Mouse (Mus musculus) MEL (cell line): ENCODE measurements at regions not wholly inside any gene's neighbourhood (a gene's known extent, or its start where the extent isn't known, plus 50 kb on each side); places are given as distances from the start of the nearest gene placed in this dataset.

Experiments used
- DNase-seq: peaks from one replicate; pipeline ENCODE4 v3.0.0; 2011; ENCODE audit warnings: low read depth, low spot score
- H3K27ac ChIP-seq: 2 replicates; pipeline ENCODE4 v1.5.1; 2012; ENCODE audit warnings: low read depth, mild to moderate bottlenecking, control low read depth, low read length, moderate library complexity; ENCODE audit not compliant: control insufficient read depth
- H3K27me3 ChIP-seq, 2 experiments: fragments of 150-350 bp in 1 of 2; sonication (generic) in 1 of 2; 2 replicates each; pipeline ENCODE4 v1.6.1; 2012; ENCODE audit warnings: low read length in 2 of 2, mild to moderate bottlenecking in 2 of 2, improper control_type of control experiment in 1 of 2, moderate library complexity in 1 of 2; ENCODE audit not compliant: insufficient read depth in 2 of 2, control insufficient read depth in 1 of 2
- H3K36me3 ChIP-seq, 2 experiments: 2 replicates each; pipeline ENCODE4 v1.6.1; 2012 to 2014; ENCODE audit warnings: low read length in 2 of 2, improper control_type of control experiment in 1 of 2, inconsistent platforms in 1 of 2, mild to moderate bottlenecking in 1 of 2; ENCODE audit not compliant: insufficient read depth in 2 of 2, control insufficient read depth in 1 of 2
- H3K4me1 ChIP-seq, 2 experiments: fragments of 150-350 bp in 1 of 2; sonication (generic) in 1 of 2; 2 replicates each; pipeline ENCODE4 v1.6.1; 2012; ENCODE audit warnings: low read length in 2 of 2, improper control_type of control experiment in 1 of 2, mild to moderate bottlenecking in 1 of 2; ENCODE audit not compliant: insufficient read depth in 2 of 2, control insufficient read depth in 1 of 2
- H3K4me3 ChIP-seq, 2 experiments: fragments of 150-350 bp in 1 of 2; sonication (generic) in 1 of 2; 2 replicates each; pipeline ENCODE4 v1.5.1; 2012; ENCODE audit warnings: low read depth in 2 of 2, low read length in 2 of 2, mild to moderate bottlenecking in 2 of 2, moderate library complexity in 2 of 2, control low read depth in 1 of 2, improper control_type of control experiment in 1 of 2; ENCODE audit not compliant: control insufficient read depth in 1 of 2, insufficient read depth in 1 of 2
- H3K79me2 ChIP-seq: 2 replicates; pipeline ENCODE4 v1.6.1; 2012; ENCODE audit warnings: mild to moderate bottlenecking, low read length, moderate library complexity; ENCODE audit not compliant: control insufficient read depth, poor library complexity, insufficient read depth
- H3K9ac ChIP-seq: 2 replicates; pipeline ENCODE4 v1.6.1; 2012; ENCODE audit warnings: low read depth, mild to moderate bottlenecking, control low read depth, low read length, moderate library complexity; ENCODE audit not compliant: control insufficient read depth, poor library complexity, severe bottlenecking
- H3K9me3 ChIP-seq: fragments of 150-350 bp; sonication (generic); replicated peaks from 2 replicates; pipeline ENCODE4 v1.6.1; 2012; ENCODE audit warnings: mild to moderate bottlenecking, low read length, improper control_type of control experiment, moderate library complexity; ENCODE audit not compliant: insufficient read depth
- CHD2 ChIP-seq: IDR thresholded peaks from 2 replicates; pipeline ENCODE4 v1.6.1; 2011; ENCODE audit warnings: low read length, improper control_type of control experiment
- CTCF ChIP-seq, 3 experiments: IDR thresholded peaks in 2 of 3; conservative IDR thresholded peaks in 1 of 3; 2 replicates each; pipeline ENCODE4 v1.5.1; 2011 to 2012; ENCODE audit warnings: low read length in 3 of 3, low read depth in 2 of 3, mild to moderate bottlenecking in 2 of 3, improper control_type of control experiment in 1 of 3, inconsistent platforms in 1 of 3, mixed read lengths in 1 of 3, moderate library complexity in 1 of 3; ENCODE audit not compliant: control insufficient read depth in 1 of 3, insufficient read depth in 1 of 3, poor library complexity in 1 of 3, severe bottlenecking in 1 of 3
- E2F4 ChIP-seq: IDR thresholded peaks from 2 replicates; pipeline ENCODE4 v1.6.1; 2011; ENCODE audit warnings: low read depth, low read length, improper control_type of control experiment, borderline replicate concordance
- EP300 ChIP-seq, 2 experiments: IDR thresholded peaks; 2 replicates each; pipeline ENCODE4 v1.6.1; 2011; ENCODE audit warnings: improper control_type of control experiment in 2 of 2, low read length in 2 of 2, low read depth in 1 of 2, mild to moderate bottlenecking in 1 of 2
- ETS1 ChIP-seq: IDR thresholded peaks from 2 replicates; pipeline ENCODE4 v1.6.1; 2012; ENCODE audit warnings: low read depth, mild to moderate bottlenecking, inconsistent platforms, low read length, improper control_type of control experiment, moderate library complexity
- HCFC1 ChIP-seq: IDR thresholded peaks from 2 replicates; pipeline ENCODE4 v1.6.1; 2012; ENCODE audit warnings: low read depth, mild to moderate bottlenecking, inconsistent platforms, low read length, improper control_type of control experiment, moderate library complexity
- MAX ChIP-seq: IDR thresholded peaks from 2 replicates; pipeline ENCODE4 v1.6.1; 2011; ENCODE audit warnings: low read length, improper control_type of control experiment
- MEF2A ChIP-seq: IDR thresholded peaks from 2 replicates; pipeline ENCODE4 v1.6.1; 2014; ENCODE audit warnings: low read depth, mild to moderate bottlenecking, inconsistent platforms, low read length, improper control_type of control experiment; ENCODE audit not compliant: poor library complexity, insufficient replicate concordance, severe bottlenecking; ENCODE audit errors: extremely low read depth
- MXI1 ChIP-seq: IDR thresholded peaks from 2 replicates; pipeline ENCODE4 v1.6.1; 2011; ENCODE audit warnings: mild to moderate bottlenecking, low read depth, low read length, improper control_type of control experiment
- MYB ChIP-seq: IDR thresholded peaks from 2 replicates; pipeline ENCODE4 v1.6.1; 2011; ENCODE audit warnings: mild to moderate bottlenecking, low read depth, low read length, improper control_type of control experiment
- MYC ChIP-seq: IDR thresholded peaks from 2 replicates; pipeline ENCODE4 v1.6.1; 2011; ENCODE audit warnings: low read depth, mild to moderate bottlenecking, low read length, improper control_type of control experiment, moderate library complexity
- NRF1 ChIP-seq: IDR thresholded peaks from 2 replicates; pipeline ENCODE4 v1.6.1; 2014; ENCODE audit warnings: low read depth, mild to moderate bottlenecking, inconsistent platforms, low read length, improper control_type of control experiment, moderate library complexity; ENCODE audit not compliant: poor library complexity, insufficient read depth, severe bottlenecking
- POLR2A ChIP-seq, 2 experiments: IDR thresholded peaks; 2 replicates each; pipeline ENCODE4 v1.6.1; 2011 to 2012; ENCODE audit warnings: low read length in 2 of 2, mild to moderate bottlenecking in 2 of 2, control low read depth in 1 of 2, improper control_type of control experiment in 1 of 2, low read depth in 1 of 2, moderate library complexity in 1 of 2; ENCODE audit not compliant: control insufficient read depth in 1 of 2, insufficient read depth in 1 of 2, poor library complexity in 1 of 2
- POLR2AphosphoS2 ChIP-seq: IDR thresholded peaks from 2 replicates; pipeline ENCODE4 v1.6.1; 2011; ENCODE audit warnings: low read length, improper control_type of control experiment
- RAD21 ChIP-seq: IDR thresholded peaks from 2 replicates; pipeline ENCODE4 v1.6.1; 2011; ENCODE audit warnings: mild to moderate bottlenecking, low read depth, low read length, improper control_type of control experiment
- RCOR1 ChIP-seq: IDR thresholded peaks from 2 replicates; pipeline ENCODE4 v1.6.1; 2012; ENCODE audit warnings: low read depth, mild to moderate bottlenecking, inconsistent platforms, low read length, improper control_type of control experiment
- SIN3A ChIP-seq: IDR thresholded peaks from 2 replicates; pipeline ENCODE4 v1.6.1; 2012; ENCODE audit warnings: low read length, improper control_type of control experiment, inconsistent platforms
- SMC3 ChIP-seq: IDR thresholded peaks from 2 replicates; pipeline ENCODE4 v1.6.1; 2011; ENCODE audit warnings: low read depth, low read length, improper control_type of control experiment
- TAL1 ChIP-seq: IDR thresholded peaks from 2 replicates; pipeline ENCODE4 v1.6.1; 2012; ENCODE audit warnings: mild to moderate bottlenecking, inconsistent platforms, low read length, moderate library complexity, mixed read lengths
- TBP ChIP-seq: IDR thresholded peaks from 2 replicates; pipeline ENCODE4 v1.8.0; 2011; ENCODE audit warnings: low read depth, low read length, improper control_type of control experiment
- UBTF ChIP-seq: IDR thresholded peaks from 2 replicates; pipeline ENCODE4 v1.6.1; 2012; ENCODE audit warnings: low read depth, mild to moderate bottlenecking, inconsistent platforms, low read length, improper control_type of control experiment, moderate library complexity, borderline replicate concordance; ENCODE audit not compliant: insufficient read depth
- USF1 ChIP-seq: IDR thresholded peaks from 2 replicates; pipeline ENCODE4 v1.6.1; 2014; ENCODE audit warnings: low read depth, mild to moderate bottlenecking, inconsistent platforms, low read length, improper control_type of control experiment, moderate library complexity
- USF2 ChIP-seq, 2 experiments: IDR thresholded peaks; 2 replicates each; pipeline ENCODE4 v1.6.1; 2011 to 2012; ENCODE audit warnings: improper control_type of control experiment in 2 of 2, low read length in 2 of 2, borderline replicate concordance in 1 of 2, inconsistent platforms in 1 of 2, low read depth in 1 of 2, mild to moderate bottlenecking in 1 of 2; ENCODE audit not compliant: insufficient read depth in 1 of 2
- ZC3H11A ChIP-seq: IDR thresholded peaks from 2 replicates; pipeline ENCODE4 v1.6.1; 2012; ENCODE audit warnings: low read depth, mild to moderate bottlenecking, inconsistent platforms, low read length, improper control_type of control experiment
- ZMIZ1 ChIP-seq: IDR thresholded peaks from 2 replicates; pipeline ENCODE4 v1.6.1; 2012; ENCODE audit warnings: low read depth, mild to moderate bottlenecking, inconsistent platforms, low read length, improper control_type of control experiment, moderate library complexity
- ZNF384 ChIP-seq: IDR thresholded peaks from 2 replicates; pipeline ENCODE4 v1.6.1; 2012; ENCODE audit warnings: low read depth, mild to moderate bottlenecking, inconsistent platforms, low read length, improper control_type of control experiment

DNA sequence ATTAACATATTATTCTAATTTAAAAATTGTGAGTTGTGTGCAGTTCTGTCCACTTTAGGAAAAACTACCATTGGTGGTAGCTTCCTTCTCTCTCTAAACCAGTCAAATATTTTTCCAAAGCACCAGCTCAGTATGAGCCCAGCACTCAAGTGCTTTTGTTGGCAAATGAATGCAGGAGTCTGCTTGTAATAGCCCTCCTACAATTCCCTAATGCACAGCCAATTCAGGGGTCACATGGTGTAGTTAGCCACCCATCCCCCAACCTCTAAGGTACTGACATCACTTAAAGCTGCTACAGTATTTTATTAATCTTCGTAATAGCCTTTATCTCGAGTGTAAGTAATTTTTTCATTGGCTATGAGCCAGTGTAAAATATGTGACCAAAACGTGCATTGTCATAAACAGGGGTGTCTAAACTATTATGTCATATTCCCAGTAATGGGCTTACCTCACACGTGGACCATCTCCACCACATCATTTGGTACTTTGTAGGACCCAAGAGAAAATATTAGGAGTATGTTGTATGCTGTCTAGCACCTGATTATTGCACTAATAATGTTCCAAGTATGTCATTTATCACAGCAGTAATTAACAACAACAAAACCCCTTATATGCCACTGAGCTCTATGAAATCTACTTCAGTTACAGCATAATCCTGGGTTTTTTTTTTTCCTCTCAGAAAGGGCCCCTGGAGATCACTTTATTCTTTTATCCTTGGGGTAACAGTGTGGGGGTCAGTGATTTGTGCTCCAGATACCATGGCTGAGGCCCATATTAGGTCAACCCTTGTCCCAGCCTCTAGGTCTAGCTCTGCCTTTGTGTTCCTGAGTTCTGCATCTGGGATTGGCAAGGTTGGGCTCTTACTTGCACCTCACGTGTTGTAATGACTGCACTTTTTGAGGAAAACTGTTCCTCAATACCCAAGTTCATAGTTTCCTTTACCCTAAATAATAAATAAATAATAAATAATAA, 822.7 kb upstream of the 2610301B20Rik start:
- Histone ChIP-seq H3K79me2 (no peaks in the 10 kb centered on the region), H3K27ac (no peak overlapping the region), H3K9me3 (no peaks in the 10 kb centered on the region)
- no peak for TF ChIP-seq TAL1
- TF ChIP-seq MYC: no peak
- TF ChIP-seq RCOR1: no peak
- no peak for TF ChIP-seq TBP
- no peak for TF ChIP-seq E2F4
- no peak for TF ChIP-seq MEF2A
- no peak for TF ChIP-seq MXI1
- TF ChIP-seq USF1: no peak
- no peak for TF ChIP-seq USF2 (IDR thresholded peaks at IDR 0.05; ENCODE audit: borderline replicate concordance in 1 of 2, insufficient read depth in 1 of 2, low read depth in 1 of 2, low read length in 2 of 2)
- TF ChIP-seq ZMIZ1: no peak
- no peak for TF ChIP-seq NRF1
- TF ChIP-seq SMC3: no peak
- no peak for TF ChIP-seq POLR2AphosphoS2
- TF ChIP-seq MAX: no peak
- no peak for TF ChIP-seq CHD2
- no peak for TF ChIP-seq POLR2A (IDR thresholded peaks at IDR 0.05; ENCODE audit: control insufficient read depth in 1 of 2, insufficient read depth in 1 of 2, low read depth in 1 of 2, low read length in 2 of 2, poor library complexity in 1 of 2)
- TF ChIP-seq UBTF: no peak
- TF ChIP-seq, all 39 proteins: peak for 0
- no peaks in the 10 kb centered on the region for H3K4me1 ChIP-seq
- no peak overlapping the region for H3K4me3 ChIP-seq
- H3K27me3 ChIP-seq: no peaks in the 10 kb centered on the region
- no peak for DNase-seq
- H3K36me3 ChIP-seq: peaks cover 0 to 3% of the 10 kb centered on the region in 2 experiments; a peak in 2 of 4 replicates
- H3K9ac ChIP-seq: no peak overlapping the region

DNA sequence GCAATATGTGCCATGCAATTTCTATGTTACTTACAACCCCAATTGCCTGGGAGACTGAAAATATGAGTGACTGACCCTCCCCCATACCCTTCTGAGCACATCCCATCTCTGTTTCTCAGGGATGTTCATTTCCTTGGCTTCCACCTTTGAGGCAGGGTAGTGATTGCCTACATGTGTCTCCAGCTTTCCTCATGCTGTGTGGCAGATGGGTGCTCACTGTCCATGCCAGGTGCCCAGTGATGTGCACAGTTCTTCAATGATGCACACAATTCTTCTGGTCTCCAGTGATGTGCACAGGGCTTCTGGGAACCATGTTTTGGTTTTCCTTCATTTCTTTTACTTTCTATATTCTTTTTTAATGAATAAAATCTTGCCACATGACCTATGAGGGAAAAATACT, 821.4 kb upstream of the 2610301B20Rik start:
- Histone ChIP-seq H3K27me3 (no peaks in the 10 kb centered on the region), H3K9ac (no peak overlapping the region), H3K4me3 (no peak overlapping the region), H3K4me1 (no peaks in the 10 kb centered on the region), H3K9me3 (no peaks in the 10 kb centered on the region), H3K79me2 (no peaks in the 10 kb centered on the region), H3K27ac (no peak overlapping the region), H3K36me3 (peaks cover 0 to 3% of the 10 kb centered on the region in 2 experiments; a peak in 2 of 4 replicates)
- DNase-seq: no peak
- TF ChIP-seq ZC3H11A (no peak), TBP (no peak), NRF1 (no peak), EP300 (IDR thresholded peaks at IDR 0.05; ENCODE audit: low read depth in 1 of 2, low read length in 2 of 2) (no peak), HCFC1 (no peak), MXI1 (no peak), RAD21 (no peak), MYB (no peak), SIN3A (no peak), ZMIZ1 (no peak), CTCF (IDR thresholded peaks at IDR 0.05 in 2 of 3, conservative IDR thresholded peaks at IDR 0.05 in 1 of 3; ENCODE audit: control insufficient read depth in 1 of 3, insufficient read depth in 1 of 3, low read depth in 2 of 3, low read length in 3 of 3, poor library complexity in 1 of 3, severe bottlenecking in 1 of 3) (no peak), ZNF384 (no peak), MEF2A (no peak), MAX (no peak), ETS1 (no peak), POLR2A (IDR thresholded peaks at IDR 0.05; ENCODE audit: control insufficient read depth in 1 of 2, insufficient read depth in 1 of 2, low read depth in 1 of 2, low read length in 2 of 2, poor library complexity in 1 of 2) (no peak)
